Mouse (Mus musculus) kidney, adult 2 months (tissue): ENCODE measurements at regions not wholly inside any gene's neighbourhood (a gene's known extent, or its start where the extent isn't known, plus 50 kb on each side); places are given as distances from the start of the nearest gene placed in this dataset.

Experiments used
- CTCF ChIP-seq: fragments of 200-500 bp; conservative IDR thresholded peaks from 2 replicates; pipeline ENCODE4 v1.5.1; 2011; ENCODE audit warnings: low read depth, mild to moderate bottlenecking, control low read depth, low read length, moderate library complexity, mixed read lengths; ENCODE audit not compliant: insufficient read depth, insufficient read length
- POLR2A ChIP-seq: fragments of 200-500 bp; IDR thresholded peaks from one replicate; pipeline ENCODE4 v1.6.1; 2011; ENCODE audit warnings: low read depth, low read length, control low read depth

DNA sequence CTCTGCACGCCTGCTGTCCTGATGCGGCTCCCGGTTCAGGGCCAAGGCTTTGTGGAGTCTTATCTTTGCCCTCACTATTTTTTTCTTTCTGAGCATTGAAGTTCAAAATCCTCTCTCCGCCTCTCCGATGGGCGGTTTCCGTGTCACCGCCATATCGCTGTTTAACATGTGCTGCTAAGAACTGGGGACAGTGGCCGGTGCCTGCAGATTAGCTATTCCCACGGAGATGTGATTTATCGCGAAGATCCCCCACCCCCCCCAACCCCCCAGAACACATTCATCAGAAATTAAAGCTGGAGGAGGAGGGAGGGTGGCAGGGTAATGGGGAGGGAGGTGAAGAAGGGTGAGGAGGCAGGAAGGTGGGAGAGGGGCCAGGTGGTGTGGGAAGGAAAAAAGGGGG is 151.2 kb upstream of the Lhx5 start:
- TF ChIP-seq CTCF, result no peak
- TF ChIP-seq POLR2A, result no peak
